Mouse (Mus musculus) frontal cortex, postnatal 25 days (tissue): Measurements from ENCODE around the gene Map2k5.

Source experiments
- DNase-seq, 2 experiments: peaks; one replicate each; pipeline ENCODE4 v3.0.0; 2022; ENCODE audit warnings: low spot score in 2 of 2

The Map2k5 gene

DNA sequence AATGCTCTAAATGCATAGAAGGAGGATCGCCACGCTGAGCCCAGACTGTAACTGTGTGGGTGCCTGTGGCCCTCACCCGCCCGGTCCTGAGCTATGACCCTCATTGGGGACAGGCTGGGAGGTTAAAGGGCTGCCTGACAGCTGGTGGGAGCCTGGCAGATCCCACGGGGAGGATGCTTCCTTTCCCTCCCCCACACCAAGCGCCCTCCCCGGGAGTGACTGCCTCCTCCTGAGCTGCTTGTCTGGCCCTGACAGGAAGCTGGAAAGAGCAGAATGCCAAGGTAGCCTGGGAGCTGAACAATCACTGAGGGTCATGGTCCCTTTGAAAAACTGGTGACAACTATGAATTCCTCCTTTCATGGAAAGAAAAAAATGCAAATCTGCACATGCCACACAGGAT, 190.4 kb downstream of the Map2k5 start:
- DNase-seq, result no peak

- DNase-seq, result no peak
Observed at GRCm38 (mm10) chr9:63185249-63185648, 192.5 kb downstream of the Map2k5 start.

DNA sequence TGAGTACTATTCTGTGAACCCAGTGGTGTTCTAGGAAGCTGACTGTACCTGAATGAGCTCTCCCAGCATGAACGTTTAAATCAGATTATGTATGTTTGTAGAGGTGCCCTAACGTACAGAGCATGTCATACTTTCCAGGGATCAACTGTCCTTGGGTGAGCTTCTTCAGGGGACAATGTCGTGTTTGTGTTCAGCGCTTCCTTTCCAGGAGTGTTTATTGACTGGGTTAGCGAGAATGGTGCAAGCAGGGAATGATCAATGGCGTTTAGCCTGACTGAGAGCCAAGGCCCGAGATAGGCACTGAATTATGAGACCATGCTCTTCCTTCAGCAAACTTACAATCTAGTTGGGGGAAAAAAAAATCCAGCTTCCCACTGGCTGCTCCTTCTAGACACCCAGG, 193.8 kb downstream of the Map2k5 start:
- DNase-seq, result no peak

DNA sequence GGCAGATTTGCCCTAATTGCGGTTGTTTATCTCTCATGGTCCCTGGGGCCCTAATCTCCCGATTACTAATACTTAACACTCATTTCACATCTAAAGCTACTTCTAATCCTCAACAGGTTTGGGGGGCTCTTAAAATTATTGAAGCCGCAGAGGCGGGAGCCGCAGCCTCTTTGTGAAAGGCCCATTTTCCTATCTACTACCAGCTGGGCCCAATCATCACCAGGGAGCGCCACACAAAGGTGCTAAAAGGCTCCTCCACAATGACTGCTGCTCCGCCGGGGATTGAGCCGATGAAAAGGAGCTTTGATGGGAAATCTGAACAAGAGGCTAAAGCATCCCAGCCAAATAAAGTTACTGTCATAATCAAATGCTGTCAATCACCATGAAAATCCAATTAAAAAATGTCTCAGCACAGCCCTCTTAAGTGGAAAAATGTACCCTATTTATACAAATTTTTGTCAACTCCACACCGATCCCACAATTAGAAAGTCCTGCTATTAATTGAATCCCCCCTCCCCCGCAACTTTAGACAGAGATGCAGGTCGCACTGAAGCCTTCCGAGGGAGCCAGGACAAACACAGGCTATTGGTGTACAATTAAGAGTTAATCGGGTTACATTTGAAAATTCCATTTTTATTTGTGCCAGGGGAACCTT, 195.3 kb downstream of the Map2k5 start:
- no peak for DNase-seq

DNA sequence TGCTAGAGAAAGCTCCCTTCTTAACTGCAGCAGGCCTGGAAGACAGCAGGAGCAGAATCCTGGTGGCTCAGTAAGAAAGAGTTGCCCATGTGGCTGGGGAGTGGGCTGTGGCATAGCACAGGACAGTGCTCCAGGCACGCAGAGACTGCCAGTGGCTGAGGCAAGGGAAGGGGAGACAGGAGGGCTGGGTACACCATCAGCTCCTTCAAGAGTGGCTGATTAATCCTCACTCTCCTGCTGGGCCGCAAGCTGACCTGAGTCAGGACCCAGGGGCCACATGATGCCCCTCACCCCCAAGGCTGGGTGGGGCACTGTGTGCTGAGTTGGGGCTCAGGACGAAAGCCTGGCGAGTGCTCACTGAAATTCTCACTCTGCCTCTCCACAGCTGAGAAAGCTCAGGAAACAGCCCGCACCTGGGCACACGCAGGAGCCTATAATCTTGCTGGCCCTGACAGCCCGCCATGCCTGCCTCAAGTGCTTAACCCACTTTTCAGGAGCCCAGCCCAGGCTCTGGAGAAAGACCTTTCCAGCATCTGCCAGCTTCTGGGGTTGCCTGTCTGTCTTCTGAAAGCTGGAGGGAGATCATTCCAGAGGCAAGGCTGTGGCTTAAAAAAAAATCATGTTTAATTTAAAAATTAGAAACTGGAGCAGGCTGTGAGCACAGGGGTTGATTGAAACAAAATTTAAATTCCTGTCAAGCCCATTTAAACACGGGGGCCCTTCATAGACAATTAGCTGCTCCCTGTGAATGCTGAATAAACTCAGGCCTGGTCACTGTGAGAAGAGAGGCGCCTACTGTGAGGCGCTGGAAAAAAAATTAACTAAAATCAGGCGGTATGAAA, 196.1 kb downstream of the Map2k5 start:
- DNase-seq, result no peak

- no peak for DNase-seq
Observed at GRCm38 (mm10) chr9:63178296-63178695, 199.4 kb downstream of the Map2k5 start.

GRCm38 (mm10) chr9:63174001-63174721, 203.5 kb downstream of the Map2k5 start:
- DNase-seq, result no peak

DNA sequence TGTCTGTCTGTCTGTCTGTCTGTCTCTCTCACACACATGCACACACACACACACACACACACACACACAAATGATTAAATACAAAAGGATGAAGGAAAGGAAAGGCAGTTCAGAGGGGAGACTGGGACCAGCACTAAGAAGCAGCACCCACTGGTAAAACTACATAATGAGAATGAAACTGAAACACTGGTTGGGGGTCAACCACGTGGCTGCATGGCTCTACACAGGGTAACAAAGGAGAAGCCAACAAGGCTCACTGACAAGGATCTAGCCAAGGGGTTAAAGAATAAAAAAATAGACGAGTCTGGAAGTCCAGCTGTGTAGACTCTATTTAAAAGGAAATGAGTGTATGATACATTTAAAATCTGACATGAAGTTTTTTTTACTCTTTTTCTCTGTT, 205.8 kb downstream of the Map2k5 start:
- no peak for DNase-seq

- DNase-seq, result no peak
Observed at GRCm38 (mm10) chr9:63169127-63169526, 208.6 kb downstream of the Map2k5 start.

- DNase-seq, result no peak
Observed at GRCm38 (mm10) chr9:63165070-63165469, 212.6 kb downstream of the Map2k5 start.

DNA sequence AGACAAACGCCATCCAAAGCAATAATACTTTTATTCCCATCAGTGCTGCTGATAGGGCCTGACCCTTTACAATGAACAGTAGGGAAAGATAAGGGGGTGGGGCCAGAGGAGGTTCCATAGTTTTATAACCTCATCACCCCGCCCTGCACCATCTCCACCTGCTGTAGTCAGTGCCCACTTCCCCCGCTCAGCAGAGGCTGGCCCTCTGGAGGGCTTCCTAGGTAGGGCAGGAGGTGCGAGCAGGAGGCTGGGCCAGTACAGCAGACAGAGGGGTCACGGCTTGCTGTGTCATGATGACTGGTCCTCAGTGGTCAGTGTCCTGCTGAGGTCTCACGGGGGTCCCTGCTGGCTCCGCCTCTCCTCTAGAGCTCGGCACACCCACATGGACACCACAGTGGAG, 213.9 kb downstream of the Map2k5 start:
- DNase-seq, result no peak

- DNase-seq, result no peak
Observed at GRCm38 (mm10) chr9:63151949-63152348, 225.8 kb downstream of the Map2k5 start.

- no peak for DNase-seq
Observed at GRCm38 (mm10) chr9:63151072-63151870, 226.4 kb downstream of the Map2k5 start.

DNA sequence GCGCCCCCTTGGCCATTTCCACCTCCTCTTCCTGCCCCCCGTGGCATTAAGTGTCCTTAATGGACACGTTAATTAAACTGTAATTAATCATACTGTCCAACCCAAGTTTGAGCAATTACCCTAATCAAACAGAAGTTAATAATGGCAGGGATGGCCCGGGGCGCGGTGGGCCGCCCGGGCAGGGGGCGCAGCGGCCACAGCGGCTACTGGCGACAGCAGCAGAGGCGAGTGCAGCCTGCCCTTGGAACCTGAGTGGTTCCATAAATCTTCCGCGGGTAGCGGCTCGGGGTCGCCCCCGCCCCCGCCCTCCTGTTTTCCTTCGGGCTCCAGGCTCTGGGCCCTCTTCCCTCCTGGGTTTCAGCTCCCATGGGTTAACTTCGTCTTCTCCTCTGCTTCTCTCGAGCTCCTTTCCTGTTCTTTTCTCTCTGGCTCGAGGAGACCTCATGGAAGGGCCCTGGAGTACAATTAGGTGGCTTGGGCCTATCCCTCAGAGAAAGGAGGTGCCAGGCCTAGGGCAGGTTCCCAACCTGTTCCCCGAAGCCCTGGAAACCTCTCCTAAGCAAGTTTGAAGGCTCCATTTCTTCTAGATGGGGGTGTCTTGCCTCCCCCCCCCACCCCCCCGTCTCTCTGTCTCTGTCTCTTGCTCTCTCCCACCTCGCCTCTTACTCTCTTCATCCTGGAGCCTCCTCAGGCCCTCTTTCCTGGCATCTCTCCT, 227.5 kb downstream of the Map2k5 start:
- no peak for DNase-seq

GRCm38 (mm10) chr9:63149372-63149766, 228.3 kb downstream of the Map2k5 start:
- no peak for DNase-seq

DNA sequence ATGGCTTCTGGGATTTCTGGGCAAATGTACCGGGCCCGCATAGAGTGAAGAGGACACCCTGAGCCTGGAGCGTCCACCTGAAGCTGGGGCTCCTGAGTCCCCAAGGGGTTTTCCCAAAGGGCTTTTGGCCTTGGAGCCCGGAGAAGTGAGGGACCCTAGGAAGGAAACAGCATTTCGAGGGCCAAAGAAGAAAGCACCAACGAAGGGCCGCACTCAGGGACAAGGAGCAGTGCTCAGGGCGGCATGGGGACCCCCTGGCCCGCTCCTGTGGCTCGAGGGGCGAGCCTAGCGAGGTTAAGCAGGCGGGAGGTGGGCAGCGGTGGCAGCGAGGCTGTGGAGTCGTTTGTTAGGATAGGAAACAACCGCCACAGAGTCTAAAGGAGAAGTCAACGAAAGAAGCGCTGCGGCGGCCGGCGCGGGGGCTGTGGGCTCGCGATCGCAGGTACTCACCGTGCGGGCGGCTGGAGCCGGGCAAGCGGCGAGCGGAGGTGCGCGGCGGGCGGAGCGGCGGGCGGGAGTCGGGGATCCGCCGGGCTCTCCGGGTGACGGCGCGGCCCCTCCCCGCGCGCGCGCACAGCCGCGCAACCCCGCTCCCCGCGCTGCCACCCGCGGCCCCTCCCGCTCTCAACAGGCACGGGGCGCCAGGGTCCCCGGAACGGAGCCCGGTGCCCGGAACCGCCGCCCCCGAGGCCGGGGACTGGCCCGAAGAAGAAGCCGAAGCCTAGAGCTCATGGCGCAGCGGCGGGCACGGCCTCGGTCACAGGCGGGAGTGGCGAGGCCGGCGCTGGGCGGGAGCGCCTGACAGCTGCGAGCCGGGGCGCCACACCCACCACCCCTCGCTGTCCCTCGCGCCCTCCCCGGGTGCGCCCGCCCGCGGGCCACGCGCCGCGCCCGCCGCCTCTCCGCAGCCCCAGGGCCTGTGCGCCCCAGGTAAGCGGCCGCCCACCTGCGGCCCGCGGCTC, 229.0 kb downstream of the Map2k5 start, which contains the start of gene Skor1:
Gene Skor1 (minus strand): TSS at position 552 of the 962 bp plus-strand sequence.
- no peak for DNase-seq

DNA sequence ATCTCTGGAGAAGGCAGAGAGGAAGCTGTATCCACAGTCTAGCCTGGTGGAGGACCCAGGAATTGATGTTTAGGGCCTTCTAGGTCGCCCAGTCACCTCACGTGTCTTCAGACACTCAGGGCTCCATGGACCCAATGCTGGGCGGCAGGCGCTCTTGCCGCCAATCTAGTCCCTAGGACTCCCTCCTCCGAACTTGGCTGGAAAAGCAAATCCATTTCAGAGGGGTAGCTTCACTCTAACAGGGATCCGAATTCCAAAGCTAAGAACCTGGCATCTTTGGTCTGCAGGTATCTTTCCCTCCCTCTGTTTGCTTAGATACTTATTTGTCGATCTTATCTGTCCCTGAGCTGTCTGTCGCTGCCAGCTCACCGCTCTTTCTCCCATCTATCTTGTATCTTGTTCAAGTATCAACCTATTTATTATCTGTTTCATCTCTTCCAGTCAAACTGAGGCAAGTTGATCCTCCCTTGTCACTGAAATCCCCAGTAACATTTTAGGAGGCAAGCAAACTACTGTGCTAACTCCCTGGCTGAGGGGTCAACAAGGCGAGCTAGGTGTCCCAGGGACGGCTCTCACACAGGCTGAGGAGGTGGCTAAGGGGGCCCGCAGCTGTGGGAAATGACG, 229.8 kb downstream of the Map2k5 start:
- DNase-seq, result no peak

GRCm38 (mm10) chr9:63147296-63147695, 230.4 kb downstream of the Map2k5 start:
- no peak for DNase-seq

DNA sequence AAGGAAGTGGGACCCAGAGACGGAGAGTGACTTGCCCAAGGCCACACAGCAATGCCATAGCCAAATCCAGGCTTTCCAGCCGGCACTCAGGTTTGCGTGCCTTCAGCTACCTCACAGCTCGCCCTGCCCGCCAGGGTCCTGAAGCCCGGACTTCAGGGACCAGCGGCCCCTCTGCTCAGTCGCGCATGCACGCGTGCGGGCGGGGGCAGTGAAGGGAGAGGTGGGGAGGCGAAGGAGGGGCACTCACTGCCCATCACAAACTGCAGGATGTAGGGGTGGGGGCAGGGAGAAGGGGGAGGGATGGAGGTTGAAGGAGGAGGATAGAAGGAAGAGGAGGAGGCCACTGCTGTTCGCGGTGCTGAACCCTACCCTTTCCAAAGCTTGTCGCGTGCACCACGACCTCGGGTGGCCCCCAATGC, 230.8 kb downstream of the Map2k5 start:
- DNase-seq, result no peak
